ENCODE assay signal across 11 mouse cellular contexts in the genomic region with DNA sequence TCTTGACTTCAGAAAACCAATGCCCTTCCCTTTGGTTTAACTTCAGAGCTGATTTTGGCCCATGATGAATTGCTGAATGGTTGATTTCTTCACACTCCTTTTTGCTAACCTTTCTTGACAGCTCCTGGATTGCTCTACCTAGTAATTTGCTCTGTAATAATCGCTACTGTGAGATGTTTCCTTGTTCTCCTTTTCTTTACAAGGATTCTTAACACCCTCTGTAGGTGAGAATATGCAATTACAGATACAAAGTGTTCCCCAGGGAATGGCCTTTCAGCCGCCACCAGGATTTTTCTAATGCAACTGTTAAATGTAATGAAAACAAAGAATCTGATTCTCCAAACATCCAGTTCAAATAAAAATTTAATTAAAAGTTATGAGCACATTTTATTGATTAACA.
DNase-seq lines count a peak whose midpoint lies in the region; ATAC-seq and TF ChIP-seq lines count a peak whose summit lies in the region.
"Had no signal": no experiment of that assay in that cellular context is flagged by ENCODE, and none has a peak within 500 bp of the region (broad histone marks: within the 10 kb centered on the region; RNA-seq: fewer than 3 reads in every experiment).

No protein-coding gene starts in this region.

- no peaks in the 10 kb centered on the region for H3K27me3 ChIP-seq in kidney, adult 2 months (replicated peaks; ENCODE audit: control insufficient read depth, insufficient read depth, low read length)
- no peaks in the 10 kb centered on the region for H3K27me3 ChIP-seq in kidney, embryonic 14.5 days (ENCODE audit: control insufficient read depth, insufficient read depth, low read length)
- H3K27me3 ChIP-seq: stomach, embryonic 15.5 days had no signal

- 12% methylated on average over 2 of the region's 2 CpGs for WGBS in kidney, adult 2 months
- 6% methylated on average over 2 of the region's 2 CpGs for WGBS in kidney, embryonic 14.5 days

- no peak overlapping the region for H3K4me2 ChIP-seq in kidney, embryonic 14.5 days (replicated peaks; ENCODE audit: low read depth, low read length)
- H3K4me2 ChIP-seq: neural tube, embryonic 12.5 days; stomach, embryonic 15.5 days had no signal

- no peak for ATAC-seq in kidney, embryonic 14.5 days (ENCODE audit: low FRiP score, low TSS enrichment)

- no peak for TF ChIP-seq POLR2A in kidney, adult 2 months (IDR thresholded peaks at IDR 0.05; ENCODE audit: low read depth, low read length)

- DNase-seq in kidney, adult 2 months = peak; percentile 36
- DNase-seq in A20 (ENCODE audit: low read depth, low spot score) (peak; percentile 47), MEL-GATA-1-ER (ENCODE audit: extremely low read depth, low read depth) (peak; percentile 22)
- peak; percentile 69 for DNase-seq in embryo, embryonic 11 days
- no peak for DNase-seq in thymus, adult 18-20 months
- DNase-seq in gastrocnemius, postnatal 25 days = no peak
- DNase-seq: adrenal gland, postnatal 25 days; liver had no signal

- H3K4me1 ChIP-seq in kidney, adult 2 months (ENCODE audit: control insufficient read depth, insufficient read depth, low read length) = no peaks in the 10 kb centered on the region
- H3K4me1 ChIP-seq in kidney, embryonic 14.5 days (ENCODE audit: control insufficient read depth, insufficient read depth, low read length) = no peaks in the 10 kb centered on the region
- H3K4me1 ChIP-seq: neural tube, embryonic 12.5 days; stomach, embryonic 15.5 days had no signal

- no peak overlapping the region for H3K9ac ChIP-seq in kidney, embryonic 14.5 days (ENCODE audit: low read depth, low read length)
- H3K9ac ChIP-seq: neural tube, embryonic 12.5 days; stomach, embryonic 15.5 days had no signal

- H3K27ac ChIP-seq in kidney, adult 2 months (ENCODE audit: insufficient read depth, low read depth, low read length) = no peak overlapping the region
- no peak overlapping the region for H3K27ac ChIP-seq in kidney, embryonic 14.5 days (ENCODE audit: low read depth, low read length)
- H3K27ac ChIP-seq: neural tube, embryonic 12.5 days; stomach, embryonic 15.5 days had no signal

- TF ChIP-seq CTCF in kidney, adult 2 months (conservative IDR thresholded peaks at IDR 0.05; ENCODE audit: insufficient read depth, insufficient read length, low read depth, low read length) = 0 out of 2 replicates have a peak, but pooled peaks have one; percentile 13

- H3K4me3 ChIP-seq in kidney, adult 2 months (ENCODE audit: insufficient read depth, low read depth, low read length) = no peak overlapping the region
- no peak overlapping the region for H3K4me3 ChIP-seq in kidney, embryonic 14.5 days (ENCODE audit: low read length)
- H3K4me3 ChIP-seq: neural tube, embryonic 12.5 days; stomach, embryonic 15.5 days had no signal

- no peaks in the 10 kb centered on the region for H3K36me3 ChIP-seq in kidney, adult 2 months (ENCODE audit: control insufficient read depth, insufficient read depth, low read length)
- H3K36me3 ChIP-seq in kidney, embryonic 14.5 days (ENCODE audit: control insufficient read depth, insufficient read depth, low read length) = no peaks in the 10 kb centered on the region
- H3K36me3 ChIP-seq: neural tube, embryonic 12.5 days; stomach, embryonic 15.5 days had no signal

- H3K9me3 ChIP-seq in kidney, embryonic 14.5 days (ENCODE audit: control insufficient read depth, low read length) = no peaks in the 10 kb centered on the region
- H3K9me3 ChIP-seq: neural tube, embryonic 12.5 days; stomach, embryonic 15.5 days had no signal

Comparison
In these comparisons a context has a peak if more than half of its experiments do, and no peak if none do; other contexts are left out.
1. DNase-seq: peak in kidney, adult 2 months (single experiment), A20 (single experiment), MEL-GATA-1-ER (single experiment) and embryo, embryonic 11 days (single experiment); none in thymus, adult 18-20 months (0 of 2) and gastrocnemius, postnatal 25 days (single experiment).